Mouse (Mus musculus): ENCODE measurements around the gene Gar1. TPM values are rescaled to one million over a fixed set of nuclear protein-coding genes. Genes with fewer than 3 reads are reported as not detected.

The Gar1 gene
- total and polyA plus RNA-seq, 3 experiments = 87.1 to 473 (median 461) TPM

GRCm38 (mm10) chr3:129836965-129837364, 5.8 kb upstream of the Gar1 start:
- H3K9me3 ChIP-seq (replicated peaks; ENCODE audit: insufficient read depth, low read length) = no peaks in the 10 kb centered on the region
- H3K4me1 ChIP-seq (ENCODE audit: control insufficient read depth in 1 of 2, insufficient read depth in 2 of 2, low read length in 2 of 2) = peaks cover 0 to 13% of the 10 kb centered on the region in 2 experiments; a peak in 3 of 4 replicates
- peaks cover 0 to 6% of the 10 kb centered on the region in 2 experiments; a peak in 2 of 4 replicates for H3K36me3 ChIP-seq (ENCODE audit: control insufficient read depth in 1 of 2, insufficient read depth in 2 of 2, low read length in 2 of 2)
- no peak overlapping the region for H3K4me3 ChIP-seq (ENCODE audit: control insufficient read depth in 1 of 2, insufficient read depth in 1 of 2, low read depth in 2 of 2, low read length in 2 of 2)
- no peaks in the 10 kb centered on the region; a peak in 2 of 4 replicates for H3K27me3 ChIP-seq (ENCODE audit: control insufficient read depth in 1 of 2, insufficient read depth in 2 of 2, low read length in 2 of 2)
- no peak overlapping the region for H3K9ac ChIP-seq (ENCODE audit: control insufficient read depth, low read depth, low read length, poor library complexity, severe bottlenecking)
- DNase-seq (ENCODE audit: low read depth, low spot score) = peak; percentile 20
- no peaks in the 10 kb centered on the region for H3K79me2 ChIP-seq (ENCODE audit: control insufficient read depth, insufficient read depth, low read length, poor library complexity)
- H3K27ac ChIP-seq (ENCODE audit: control insufficient read depth, low read depth, low read length) = no peak overlapping the region
- TF ChIP-seq USF2 (IDR thresholded peaks at IDR 0.05; ENCODE audit: borderline replicate concordance in 1 of 2, insufficient read depth in 1 of 2, low read depth in 1 of 2, low read length in 2 of 2) = 0 out of 4 replicates have a peak, but pooled peaks of 1 of the 2 experiments have one; percentile 6
- peak; percentile 42 to 57; a peak in 1 of 4 replicates for TF ChIP-seq EP300 (IDR thresholded peaks at IDR 0.05; ENCODE audit: low read depth in 1 of 2, low read length in 2 of 2)
- no peak for TF ChIP-seq MAFK (IDR thresholded peaks at IDR 0.05; ENCODE audit: borderline replicate concordance, low read depth, low read length)
- TF ChIP-seq ETS1 (IDR thresholded peaks at IDR 0.05; ENCODE audit: low read depth, low read length) = peak; percentile 62
- no peak for TF ChIP-seq MYC (IDR thresholded peaks at IDR 0.05; ENCODE audit: low read depth, low read length)
- TF ChIP-seq USF1 (IDR thresholded peaks at IDR 0.05; ENCODE audit: low read depth, low read length) = peak; percentile 76
- peak; percentile 56; the same call in 1 of the 2 replicates for TF ChIP-seq GATA1 (IDR thresholded peaks at IDR 0.05; ENCODE audit: low read depth, low read length)
- TF ChIP-seq BHLHE40 (IDR thresholded peaks at IDR 0.05; ENCODE audit: borderline replicate concordance, low read depth, low read length) = peak; percentile 92
- TF ChIP-seq RAD21 (IDR thresholded peaks at IDR 0.05; ENCODE audit: low read depth, low read length) = no peak
- TF ChIP-seq GABPA (IDR thresholded peaks at IDR 0.05; ENCODE audit: low read depth, low read length) = no peak
- TF ChIP-seq NELFE (IDR thresholded peaks at IDR 0.05; ENCODE audit: low read depth, low read length) = no peak

- Histone ChIP-seq H3K4me3 (ENCODE audit: control insufficient read depth in 1 of 2, insufficient read depth in 1 of 2, low read depth in 2 of 2, low read length in 2 of 2) (peak overlapping the region; percentile 34 to 50), H3K36me3 (ENCODE audit: control insufficient read depth in 1 of 2, insufficient read depth in 2 of 2, low read length in 2 of 2) (peaks cover 0 to 6% of the 10 kb centered on the region in 2 experiments; a peak in 2 of 4 replicates), H3K79me2 (ENCODE audit: control insufficient read depth, insufficient read depth, low read length, poor library complexity) (no peaks in the 10 kb centered on the region), H3K9ac (ENCODE audit: control insufficient read depth, low read depth, low read length, poor library complexity, severe bottlenecking) (peak overlapping the region; percentile 44), H3K9me3 (replicated peaks; ENCODE audit: insufficient read depth, low read length) (no peaks in the 10 kb centered on the region), H3K27me3 (ENCODE audit: control insufficient read depth in 1 of 2, insufficient read depth in 2 of 2, low read length in 2 of 2) (no peaks in the 10 kb centered on the region; a peak in 2 of 4 replicates), H3K27ac (ENCODE audit: control insufficient read depth, low read depth, low read length) (no peak overlapping the region), H3K4me1 (ENCODE audit: control insufficient read depth in 1 of 2, insufficient read depth in 2 of 2, low read length in 2 of 2) (peaks cover 0 to 13% of the 10 kb centered on the region in 2 experiments; a peak in 3 of 4 replicates)
- TF ChIP-seq EP300 (IDR thresholded peaks at IDR 0.05; ENCODE audit: low read depth in 1 of 2, low read length in 2 of 2) (no peak), ZNF384 (IDR thresholded peaks at IDR 0.05; ENCODE audit: low read depth, low read length) (peak; percentile 80)
- DNase-seq (ENCODE audit: low read depth, low spot score) = peak; percentile 54
Observed at GRCm38 (mm10) chr3:129836051-129836697, 5.0 kb upstream of the Gar1 start.

Measured in MEL (cell line).